Mouse (Mus musculus): ENCODE measurements at regions not wholly inside any gene's neighbourhood (a gene's known extent, or its start where the extent isn't known, plus 50 kb on each side); places are given as distances from the start of the nearest gene placed in this dataset.

GRCm38 (mm10) chr12:56403626-56404025, 57.9 kb upstream of the Mbip start:
- DNase-seq (ENCODE audit: low spot score in 2 of 2) = no peak

- no peak for DNase-seq (ENCODE audit: low spot score in 2 of 2)
These were observed 57.1 kb upstream of the Mbip start for GRCm38 (mm10) chr12:56402844-56403243.

GRCm38 (mm10) chr12:56402137-56402536, 56.4 kb upstream of the Mbip start:
- DNase-seq (ENCODE audit: low spot score in 2 of 2) = no peak
